Comparison of ENCODE assay signal across 10 mouse cellular contexts in the genomic region with DNA sequence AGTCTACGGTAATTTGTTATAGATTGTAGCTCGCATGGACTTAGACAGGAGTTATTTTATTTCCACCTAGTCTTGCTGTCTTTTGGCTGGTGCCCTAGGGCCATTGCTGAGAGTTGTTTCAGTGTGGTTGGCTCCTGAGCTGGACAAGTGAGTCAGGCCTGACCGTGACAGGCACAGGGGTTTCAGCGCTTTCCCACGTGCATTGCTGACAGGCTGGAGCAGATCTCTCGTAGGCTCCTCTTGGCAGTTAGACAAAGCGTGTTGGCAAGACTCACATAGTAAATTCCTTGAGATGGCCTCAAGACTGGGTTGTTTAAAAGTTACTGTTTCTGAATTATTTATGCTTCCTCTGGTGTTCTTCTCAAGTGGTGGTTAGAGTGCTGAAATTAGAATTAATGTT.
DNase-seq lines count a peak whose midpoint lies in the region; ATAC-seq and TF ChIP-seq lines count a peak whose summit lies in the region.
"Had no signal": no experiment of that assay in that cellular context is flagged by ENCODE, and none has a peak within 500 bp of the region (broad histone marks: within the 10 kb centered on the region; RNA-seq: fewer than 3 reads in every experiment).

No protein-coding gene starts in this region.

- no peak overlapping the region for H3K4me3 ChIP-seq in cerebellum, adult 2 months (replicated peaks; ENCODE audit: insufficient read depth, low read depth, low read length)
- H3K4me3 ChIP-seq in lung, embryonic 16.5 days (ENCODE audit: low read length) = no peak overlapping the region
- H3K4me3 ChIP-seq: neural tube, embryonic 13.5 days had no signal

- no peaks in the 10 kb centered on the region for H3K36me3 ChIP-seq in lung, embryonic 16.5 days (ENCODE audit: control insufficient read depth, insufficient read depth, low read length)
- H3K36me3 ChIP-seq: neural tube, embryonic 13.5 days had no signal

- TF ChIP-seq POLR2A in cerebellum, adult 2 months (IDR thresholded peaks at IDR 0.05; ENCODE audit: borderline replicate concordance, insufficient read depth, low read length) = no peak

- H3K27ac ChIP-seq in cerebellum, adult 2 months (ENCODE audit: insufficient read depth, low read length) = no peak overlapping the region
- H3K27ac ChIP-seq in lung, embryonic 16.5 days (ENCODE audit: low read length) = no peak overlapping the region
- H3K27ac ChIP-seq: kidney, postnatal 0 days; neural tube, embryonic 13.5 days had no signal

- H3K4me2 ChIP-seq in lung, embryonic 16.5 days (ENCODE audit: low read depth, low read length) = no peak overlapping the region
- H3K4me2 ChIP-seq: neural tube, embryonic 13.5 days had no signal

- H3K9me3 ChIP-seq in lung, embryonic 16.5 days (ENCODE audit: control insufficient read depth, low read length) = no peaks in the 10 kb centered on the region
- H3K9me3 ChIP-seq: neural tube, embryonic 13.5 days had no signal

- no peaks in the 10 kb centered on the region for H3K27me3 ChIP-seq in cerebellum, adult 2 months (ENCODE audit: control insufficient read depth, insufficient read depth, low read length)
- no peaks in the 10 kb centered on the region for H3K27me3 ChIP-seq in lung, embryonic 16.5 days (ENCODE audit: control insufficient read depth, insufficient read depth, low read depth, low read length)
- H3K27me3 ChIP-seq: neural tube, embryonic 13.5 days had no signal

- peak; percentile 85 for ATAC-seq in lung, embryonic 16.5 days (ENCODE audit: low read depth)
- ATAC-seq in monocyte, adult 5-6 weeks (replicated peaks; ENCODE audit: insufficient number of reproducible peaks, low FRiP score, low TSS enrichment, poor library complexity, severe bottlenecking) = no peak
- ATAC-seq in erythroid progenitor cell, adult 5-6 weeks (replicated peaks; ENCODE audit: low FRiP score, poor library complexity, severe bottlenecking) = no peak
- no peak for ATAC-seq in inflammation-experienced regulatory T-cells, adult 6 months

- TF ChIP-seq CTCF in cerebellum, adult 2 months (IDR thresholded peaks at IDR 0.05; ENCODE audit: borderline replicate concordance, insufficient read depth, low read depth, low read length) = no peak

- H3K4me1 ChIP-seq in cerebellum, adult 2 months (ENCODE audit: control insufficient read depth, insufficient read depth, low read length) = peaks cover 4% of the 10 kb centered on the region; the same call in 1 of the 2 replicates
- peaks cover 8% of the 10 kb centered on the region; the same call in 1 of the 2 replicates for H3K4me1 ChIP-seq in lung, embryonic 16.5 days (replicated peaks; ENCODE audit: control insufficient read depth, insufficient read depth, low read length)

- H3K9ac ChIP-seq in lung, embryonic 16.5 days (ENCODE audit: low read length) = no peak overlapping the region
- H3K9ac ChIP-seq: neural tube, embryonic 13.5 days had no signal

- DNase-seq in retina, postnatal 1 day = peak; percentile 13
- no peak for DNase-seq in retina, embryonic 14.5 days (ENCODE audit: low spot score)
- peak; percentile 62 to 78 for DNase-seq in cerebellum, adult 2 months
- peak; percentile 51 for DNase-seq in heart, postnatal 4 days

- 4% methylated on average over 7 of the region's 7 CpGs for WGBS in cerebellum, adult 2 months
- WGBS in lung, embryonic 16.5 days = 45% methylated on average over 7 of the region's 7 CpGs
